Mouse (Mus musculus) erythroblast, embryonic 14.5 days (primary cell): ENCODE data around the gene AI854703. TPM values are rescaled to one million over a fixed set of nuclear protein-coding genes. Genes with fewer than 3 reads are reported as not detected.
"Not testable (repeated sequence)": the region's sequence is repeated elsewhere in the genome, so short reads cannot be mapped to it uniquely, and the experiment has no call there.

Experiments
- H3K27me3 ChIP-seq: 2 replicates; pipeline ENCODE4 v1.6.1; 2012; ENCODE audit warnings: inconsistent platforms; ENCODE audit not compliant: control insufficient read depth
- H3K36me3 ChIP-seq: 2 replicates; pipeline ENCODE4 v1.6.1; 2012; ENCODE audit warnings: mild to moderate bottlenecking, inconsistent platforms; ENCODE audit not compliant: control insufficient read depth
- H3K4me1 ChIP-seq: 2 replicates; pipeline ENCODE4 v1.6.1; 2012; ENCODE audit warnings: inconsistent platforms; ENCODE audit not compliant: control insufficient read depth
- H3K4me3 ChIP-seq: replicated peaks from 2 replicates; pipeline ENCODE3; 2012; ENCODE audit warnings: moderate library complexity, mild to moderate bottlenecking, inconsistent platforms
- H3K9me3 ChIP-seq: 2 replicates; pipeline ENCODE4 v1.6.1; 2012; ENCODE audit warnings: low read length, inconsistent platforms, mixed read lengths; ENCODE audit not compliant: control insufficient read depth
- GATA1 ChIP-seq: IDR thresholded peaks from 2 replicates; pipeline ENCODE4 v1.6.1; 2012; ENCODE audit warnings: low read length, inconsistent platforms, mixed read lengths
- TAL1 ChIP-seq: IDR thresholded peaks from 3 replicates; pipeline ENCODE4 v1.6.1; 2012; ENCODE audit warnings: low read length, inconsistent platforms, mixed read lengths
- polyA plus RNA-seq: library from polyadenylated mRNA; stranded (reverse); fragments of >175 nt; gene quantifications from 2 replicates; pipeline ENCODE4 v1.2.3, GENCODE M21; 2012

The AI854703 gene
- polyA plus RNA-seq, 1 experiment = not detected

- H3K4me1 ChIP-seq = peaks cover 27% of the 10 kb centered on the region
- H3K27me3 ChIP-seq = no peaks in the 10 kb centered on the region
- peak overlapping the region; percentile 75 for H3K4me3 ChIP-seq
- peaks cover 6% of the 10 kb centered on the region for H3K9me3 ChIP-seq
- peaks cover 7% of the 10 kb centered on the region for H3K36me3 ChIP-seq
- TF ChIP-seq TAL1 (no peak), GATA1 (no peak)
Measured at GRCm38 (mm10) chr6:48602080-48602741, 24.4 kb upstream of the AI854703 start.

- Histone ChIP-seq H3K9me3 (no peaks in the 10 kb centered on the region), H3K4me1 (peaks cover 3% of the 10 kb centered on the region), H3K36me3 (no peaks in the 10 kb centered on the region), H3K27me3 (no peaks in the 10 kb centered on the region), H3K4me3 (no peak overlapping the region)
- TF ChIP-seq GATA1 (no peak), TAL1 (no peak)
Measured at GRCm38 (mm10) chr6:48608124-48608523, 18.4 kb upstream of the AI854703 start.

DNA sequence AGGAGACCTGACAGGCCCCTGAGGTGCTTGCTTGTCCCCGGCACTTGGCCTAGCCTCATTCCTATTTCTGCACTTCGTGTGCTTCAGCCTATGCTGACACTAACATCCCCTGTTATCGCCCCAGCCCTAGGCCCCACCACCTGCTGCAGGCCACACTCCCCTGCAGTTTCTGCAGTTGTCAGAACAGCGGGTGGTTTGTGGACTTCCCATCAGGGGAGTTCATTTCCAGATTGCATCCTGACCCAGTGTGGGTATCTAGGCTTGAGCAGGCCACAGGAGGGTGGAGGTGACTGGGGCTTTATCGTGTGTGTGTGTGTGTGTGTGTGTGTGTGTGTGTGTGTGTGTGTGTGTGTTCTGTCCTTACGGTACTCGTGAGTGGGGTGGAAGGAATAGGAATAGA lies 17.1 kb upstream of the AI854703 start:
- no peak overlapping the region for H3K4me3 ChIP-seq
- H3K36me3 ChIP-seq = no peaks in the 10 kb centered on the region; the same call in 1 of the 2 replicates
- H3K9me3 ChIP-seq = no peaks in the 10 kb centered on the region
- H3K4me1 ChIP-seq = peaks cover 3% of the 10 kb centered on the region
- TF ChIP-seq GATA1 (no peak), TAL1 (no peak)
- no peaks in the 10 kb centered on the region for H3K27me3 ChIP-seq

DNA sequence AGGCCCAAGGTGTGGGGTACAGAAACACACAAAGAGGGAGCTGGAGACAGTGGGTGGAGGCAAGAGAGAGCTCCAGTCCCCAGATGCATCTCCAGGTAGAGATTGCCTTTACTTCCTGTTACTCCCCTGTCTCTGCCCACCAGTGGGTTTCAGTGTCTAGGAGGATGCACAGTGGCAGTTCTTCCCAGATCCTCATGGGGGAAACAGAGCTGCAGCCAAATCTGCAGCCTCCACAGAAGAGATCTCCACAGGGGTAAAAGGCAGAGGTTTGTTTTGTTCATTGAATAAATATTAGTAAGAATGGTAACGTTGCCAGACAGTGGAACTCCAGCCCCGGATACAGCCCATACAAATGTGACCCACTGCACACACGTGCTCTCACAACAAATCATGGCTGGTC lies 15.9 kb upstream of the AI854703 start:
- no peaks in the 10 kb centered on the region; the same call in 1 of the 2 replicates for H3K36me3 ChIP-seq
- H3K27me3 ChIP-seq = no peaks in the 10 kb centered on the region
- no peak overlapping the region for H3K4me3 ChIP-seq
- H3K4me1 ChIP-seq = peaks cover 3% of the 10 kb centered on the region
- no peaks in the 10 kb centered on the region for H3K9me3 ChIP-seq
- TF ChIP-seq GATA1 (no peak), TAL1 (no peak)

DNA sequence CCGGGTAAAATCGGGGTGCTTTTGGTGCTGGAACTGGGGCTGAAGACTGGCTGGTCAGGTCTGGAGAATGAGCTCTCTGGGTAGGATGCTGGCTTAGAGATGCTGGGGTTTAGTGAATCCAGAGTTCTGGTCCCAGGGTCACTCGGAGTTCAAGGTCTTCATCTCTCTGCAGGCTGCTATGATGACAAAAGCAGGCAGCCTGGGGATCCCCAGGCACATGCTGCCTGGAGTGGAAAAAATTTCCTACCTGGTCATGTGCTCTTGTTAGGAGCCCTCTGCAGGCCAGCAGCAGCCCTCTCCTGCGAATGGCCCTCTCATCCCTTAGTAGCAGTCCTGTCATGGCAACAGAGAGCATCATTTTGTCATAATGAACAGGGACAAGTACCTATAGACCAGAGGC lies 13.1 kb upstream of the AI854703 start:
- peaks cover 3% of the 10 kb centered on the region for H3K4me1 ChIP-seq
- no peaks in the 10 kb centered on the region for H3K9me3 ChIP-seq
- no peaks in the 10 kb centered on the region; the same call in 1 of the 2 replicates for H3K36me3 ChIP-seq
- TF ChIP-seq TAL1 = no peak
- no peak for TF ChIP-seq GATA1
- no peak overlapping the region for H3K4me3 ChIP-seq
- H3K27me3 ChIP-seq = no peaks in the 10 kb centered on the region

DNA sequence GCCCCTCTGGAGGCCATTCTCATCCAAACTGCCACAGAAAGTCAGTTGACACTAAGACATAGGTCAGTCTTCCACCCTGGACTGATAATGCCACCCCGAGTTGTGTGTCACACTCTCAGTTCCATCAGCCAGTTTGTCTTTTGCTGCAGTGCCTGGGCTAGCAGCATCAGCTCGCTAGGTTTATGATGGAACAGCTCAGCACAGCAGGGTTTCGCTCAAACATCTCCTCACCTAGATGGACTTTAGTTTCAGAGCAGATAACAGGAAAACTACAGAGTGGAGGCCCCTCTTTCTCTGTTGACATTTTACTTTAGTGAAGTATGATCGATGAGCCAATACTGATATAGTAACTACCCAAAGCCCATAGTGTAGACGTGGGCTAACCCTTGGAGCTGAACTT lies 11.8 kb upstream of the AI854703 start:
- Histone ChIP-seq H3K27me3 (no peaks in the 10 kb centered on the region), H3K4me3 (no peak overlapping the region), H3K36me3 (peaks cover 7% of the 10 kb centered on the region), H3K4me1 (no peaks in the 10 kb centered on the region), H3K9me3 (no peaks in the 10 kb centered on the region; the same call in 1 of the 2 replicates)
- TF ChIP-seq GATA1 (no peak), TAL1 (no peak)

DNA sequence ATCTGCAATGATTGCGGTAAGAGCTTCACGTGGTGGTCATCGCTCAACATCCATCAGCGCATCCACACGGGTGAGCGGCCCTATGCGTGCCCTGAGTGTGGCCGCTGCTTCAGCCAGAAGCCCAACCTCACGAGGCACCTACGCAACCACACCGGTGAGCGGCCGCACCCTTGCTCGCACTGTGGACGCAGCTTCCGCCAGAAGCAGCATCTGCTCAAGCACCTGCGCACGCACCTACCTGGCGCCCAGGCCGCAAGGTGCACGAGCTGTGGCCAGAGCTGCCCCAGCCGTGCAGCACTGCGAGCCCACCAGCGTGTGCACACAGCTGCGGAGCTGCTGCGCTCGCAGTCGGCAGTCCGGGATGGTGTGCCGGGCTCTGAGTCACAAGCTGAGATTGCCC lies 6.5 kb upstream of the AI854703 start:
- Histone ChIP-seq H3K36me3 (peaks cover 16% of the 10 kb centered on the region), H3K27me3 (no peaks in the 10 kb centered on the region), H3K4me1 (no peaks in the 10 kb centered on the region), H3K9me3 (peaks cover 4% of the 10 kb centered on the region; the same call in 1 of the 2 replicates), H3K4me3 (no peak overlapping the region)
- no peak for TF ChIP-seq GATA1
- TF ChIP-seq TAL1 = no peak

DNA sequence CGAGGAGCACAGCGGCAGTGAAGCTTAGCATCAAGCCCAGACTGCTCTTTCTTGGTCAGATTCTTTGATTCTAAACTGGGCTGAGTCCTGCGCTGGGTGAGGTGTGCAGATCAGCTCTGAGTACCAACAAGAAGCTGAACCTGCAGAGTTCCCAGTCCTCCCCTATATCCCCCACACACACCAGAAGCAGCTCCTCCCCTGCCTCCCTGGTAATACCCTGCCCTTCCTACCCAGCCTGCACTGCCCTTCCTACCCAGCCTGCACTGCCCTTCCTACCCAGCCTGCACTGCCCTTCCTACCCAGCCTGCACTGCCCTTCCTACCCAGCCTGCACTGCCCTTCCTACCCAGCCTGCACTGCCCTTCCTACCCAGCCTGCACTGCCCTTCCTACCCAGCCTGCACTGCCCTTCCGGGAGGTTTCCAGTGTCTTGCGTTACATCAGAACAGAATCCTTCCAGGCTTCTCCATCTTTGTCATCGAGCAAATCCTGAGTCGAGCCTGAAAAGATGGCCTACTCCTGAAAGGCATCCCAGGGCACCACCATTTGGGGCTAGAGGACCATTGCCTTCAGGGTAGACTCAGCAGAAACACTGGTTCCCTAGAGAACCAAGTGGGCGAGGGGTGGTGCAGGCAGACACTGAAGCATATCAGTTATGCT lies 4.2 kb upstream of the AI854703 start:
- peaks cover 16% of the 10 kb centered on the region for H3K36me3 ChIP-seq

DNA sequence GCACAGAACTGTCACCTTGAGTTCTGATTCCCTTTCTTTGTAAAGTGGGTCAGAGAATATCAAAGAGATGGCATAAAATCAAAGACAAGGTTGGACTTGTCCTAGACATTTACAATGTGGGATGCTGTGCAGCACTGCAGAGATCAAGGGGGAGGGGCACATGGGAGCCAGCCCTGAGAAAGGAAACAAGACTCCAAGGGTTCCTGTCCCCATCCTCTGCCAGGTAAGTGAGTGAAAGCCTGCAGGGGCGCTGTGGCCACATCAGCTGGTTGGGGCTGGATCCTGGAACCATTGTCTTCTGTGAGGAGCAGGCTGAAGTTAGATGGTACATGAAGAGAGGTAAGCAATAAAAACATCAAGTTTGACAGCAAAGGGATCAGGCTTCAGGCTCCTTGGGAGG lies 3.1 kb upstream of the AI854703 start:
- H3K4me1 ChIP-seq = no peaks in the 10 kb centered on the region; the same call in none of the 2 replicates
- H3K36me3 ChIP-seq = peaks cover 16% of the 10 kb centered on the region
- TF ChIP-seq TAL1 = no peak
- TF ChIP-seq GATA1 = no peak
- H3K9me3 ChIP-seq = peaks cover 4% of the 10 kb centered on the region; the same call in 1 of the 2 replicates
- H3K4me3 ChIP-seq = no peak overlapping the region
- H3K27me3 ChIP-seq = peaks cover 25% of the 10 kb centered on the region

More for the DNA sequence above, 4.2 kb upstream of the AI854703 start:
- H3K9me3 ChIP-seq, H3K4me3 ChIP-seq, H3K4me1 ChIP-seq: not testable (repeated sequence)
- H3K27me3 ChIP-seq = peaks cover 15% of the 10 kb centered on the region
